Mouse (Mus musculus) splenic B cell, adult 2 months (primary cell): Measurements from ENCODE around the gene Nusap1.
"Not testable (repeated sequence)": the region's sequence is repeated elsewhere in the genome, so short reads cannot be mapped to it uniquely, and the experiment has no call there.

Experiments
- DNase-seq: peaks from one replicate; pipeline ENCODE4 v3.0.0-alpha.2; 2011; ENCODE audit warnings: low read depth, low spot score
- H3K27me3 ChIP-seq: 2 replicates; pipeline ENCODE4 v1.6.1; 2012; ENCODE audit warnings: mild to moderate bottlenecking, low read length, moderate library complexity, mixed read lengths; ENCODE audit not compliant: control insufficient read depth, poor library complexity, insufficient read depth, severe bottlenecking
- H3K36me3 ChIP-seq: 2 replicates; pipeline ENCODE4 v1.6.1; 2012; ENCODE audit warnings: mild to moderate bottlenecking, low read length, moderate library complexity, mixed read lengths; ENCODE audit not compliant: control insufficient read depth, poor library complexity, insufficient read depth, severe bottlenecking

Nusap1 gene

GRCm38 (mm10) chr2:119618199-119618982, at the start of gene Nusap1, which contains the start of gene Oip5:
Nusap1 (plus strand) TSS chr2:119618298.
Oip5 (minus strand) TSS chr2:119618469.
- DNase-seq = peak; percentile 97
- no peaks in the 10 kb centered on the region for H3K27me3 ChIP-seq
- no peaks in the 10 kb centered on the region for H3K36me3 ChIP-seq

GRCm38 (mm10) chr2:119572471-119572870, 45.6 kb upstream of the Nusap1 start:
- Histone ChIP-seq H3K27me3 (no peaks in the 10 kb centered on the region), H3K36me3 (peaks cover 8% of the 10 kb centered on the region; the same call in 1 of the 2 replicates)
- DNase-seq = no peak

GRCm38 (mm10) chr2:119581571-119581970, 36.5 kb upstream of the Nusap1 start:
- no peak for DNase-seq
- peaks cover 8% of the 10 kb centered on the region for H3K36me3 ChIP-seq
- H3K27me3 ChIP-seq = no peaks in the 10 kb centered on the region

- Histone ChIP-seq H3K27me3 (no peaks in the 10 kb centered on the region), H3K36me3 (peaks cover 8% of the 10 kb centered on the region)
- no peak for DNase-seq
Observed at GRCm38 (mm10) chr2:119583439-119583838, 34.7 kb upstream of the Nusap1 start.

- Histone ChIP-seq H3K27me3 (no peaks in the 10 kb centered on the region), H3K36me3 (peaks cover 8% of the 10 kb centered on the region)
- DNase-seq = no peak
Observed at GRCm38 (mm10) chr2:119584282-119584681, 33.8 kb upstream of the Nusap1 start.

GRCm38 (mm10) chr2:119587383-119587782, 30.7 kb upstream of the Nusap1 start:
- H3K27me3 ChIP-seq = no peaks in the 10 kb centered on the region
- peak; percentile 85 for DNase-seq

GRCm38 (mm10) chr2:119591247-119591646, 26.9 kb upstream of the Nusap1 start:
- peak; percentile 31 for DNase-seq
- no peaks in the 10 kb centered on the region for H3K36me3 ChIP-seq
- H3K27me3 ChIP-seq = no peaks in the 10 kb centered on the region

More at GRCm38 (mm10) chr2:119587383-119587782, 30.7 kb upstream of the Nusap1 start:
- H3K36me3 ChIP-seq = peaks cover 8% of the 10 kb centered on the region; the same call in 1 of the 2 replicates

GRCm38 (mm10) chr2:119593765-119594112, 24.4 kb upstream of the Nusap1 start:
- DNase-seq = no peak
- no peaks in the 10 kb centered on the region for H3K27me3 ChIP-seq
- H3K36me3 ChIP-seq = peaks cover 11% of the 10 kb centered on the region

GRCm38 (mm10) chr2:119594113-119594981, 23.8 kb upstream of the Nusap1 start:
- Histone ChIP-seq H3K36me3 (peaks cover 11% of the 10 kb centered on the region), H3K27me3 (no peaks in the 10 kb centered on the region)
- peak; percentile 97 for DNase-seq

GRCm38 (mm10) chr2:119595308-119595707, 22.8 kb upstream of the Nusap1 start:
- Histone ChIP-seq H3K36me3 (peaks cover 12% of the 10 kb centered on the region), H3K27me3 (no peaks in the 10 kb centered on the region)
- no peak for DNase-seq

GRCm38 (mm10) chr2:119596781-119597330, 21.2 kb upstream of the Nusap1 start:
- DNase-seq = no peak
- H3K27me3 ChIP-seq = no peaks in the 10 kb centered on the region
- peaks cover 12% of the 10 kb centered on the region for H3K36me3 ChIP-seq

GRCm38 (mm10) chr2:119601027-119601426, 17.1 kb upstream of the Nusap1 start:
- DNase-seq = no peak
- no peaks in the 10 kb centered on the region for H3K27me3 ChIP-seq
- H3K36me3 ChIP-seq = peaks cover 15% of the 10 kb centered on the region

- not testable (repeated sequence) for DNase-seq, H3K27me3 ChIP-seq
- peaks cover 16% of the 10 kb centered on the region for H3K36me3 ChIP-seq
Observed at GRCm38 (mm10) chr2:119601575-119601974, 16.5 kb upstream of the Nusap1 start.

GRCm38 (mm10) chr2:119602488-119602887, 15.6 kb upstream of the Nusap1 start:
- H3K36me3 ChIP-seq = peaks cover 13% of the 10 kb centered on the region
- no peaks in the 10 kb centered on the region for H3K27me3 ChIP-seq
- no peak for DNase-seq

GRCm38 (mm10) chr2:119603909-119604308, 14.2 kb upstream of the Nusap1 start:
- DNase-seq = no peak
- H3K27me3 ChIP-seq = no peaks in the 10 kb centered on the region

More at GRCm38 (mm10) chr2:119603909-119604308, 14.2 kb upstream of the Nusap1 start:
- peaks cover 8% of the 10 kb centered on the region for H3K36me3 ChIP-seq
